9 mouse cellular contexts compared by ENCODE assay signal in the genomic region with DNA sequence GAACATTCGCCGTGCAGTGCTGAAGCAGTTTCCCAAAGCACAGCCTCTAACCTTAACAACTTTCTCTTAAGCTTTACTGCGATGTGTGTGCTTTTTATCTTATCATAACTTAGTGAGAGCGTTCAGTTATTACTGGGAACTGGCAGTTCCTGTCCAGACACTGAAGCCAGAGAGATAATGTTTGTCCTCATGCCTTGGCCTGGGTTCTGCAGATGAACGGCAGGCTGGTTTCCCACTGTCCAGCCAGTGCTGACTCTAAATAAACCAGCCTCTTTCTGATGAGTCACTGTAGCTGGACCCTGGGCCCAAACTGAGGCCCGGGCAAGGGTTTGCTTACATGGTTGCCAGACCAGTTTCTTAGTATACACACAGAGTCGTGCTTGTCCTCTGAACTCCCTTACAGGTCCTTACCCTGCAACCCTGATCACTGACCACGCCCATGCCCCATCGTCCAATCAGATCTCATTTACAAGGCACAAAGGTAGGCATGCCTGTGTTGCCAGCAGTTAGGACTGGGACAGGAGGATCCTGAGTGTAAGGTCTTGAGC. TPM values are rescaled to one million over a fixed set of nuclear protein-coding genes. Genes with fewer than 3 reads are reported as not detected.
DNase-seq lines count a peak whose midpoint lies in the region; ATAC-seq and TF ChIP-seq lines count a peak whose summit lies in the region.
"Had no signal": no experiment of that assay in that cellular context is flagged by ENCODE, and none has a peak within 500 bp of the region (broad histone marks: within the 10 kb centered on the region; RNA-seq: fewer than 3 reads in every experiment).

No protein-coding gene starts in this region.

- TF ChIP-seq POLR2A in kidney, adult 2 months (IDR thresholded peaks at IDR 0.05; ENCODE audit: low read depth, low read length), result no peak

- no peaks in the 10 kb centered on the region for H3K27me3 ChIP-seq in kidney, adult 2 months (replicated peaks; ENCODE audit: control insufficient read depth, insufficient read depth, low read length)
- H3K27me3 ChIP-seq in intestine, embryonic 15.5 days (replicated peaks), result no peaks in the 10 kb centered on the region
- H3K27me3 ChIP-seq in midbrain, embryonic 14.5 days (ENCODE audit: control insufficient read depth, insufficient read depth, low read length), result no peaks in the 10 kb centered on the region

- H3K36me3 ChIP-seq in kidney, adult 2 months (ENCODE audit: control insufficient read depth, insufficient read depth, low read length), result no peaks in the 10 kb centered on the region
- H3K36me3 ChIP-seq in intestine, embryonic 15.5 days, result no peaks in the 10 kb centered on the region
- no peaks in the 10 kb centered on the region for H3K36me3 ChIP-seq in midbrain, embryonic 14.5 days (ENCODE audit: control insufficient read depth, insufficient read depth, low read length)

- peak; percentile 73 for ATAC-seq in common myeloid progenitor, adult 5-6 weeks (replicated peaks; ENCODE audit: low read depth, poor library complexity, severe bottlenecking)
- ATAC-seq in intestine, embryonic 15.5 days, result peak; percentile 99
- no peak for ATAC-seq in midbrain, embryonic 14.5 days (ENCODE audit: low FRiP score, low TSS enrichment)

- no peak overlapping the region for H3K4me3 ChIP-seq in kidney, adult 2 months (ENCODE audit: insufficient read depth, low read depth, low read length)
- H3K4me3 ChIP-seq in intestine, embryonic 15.5 days (replicated peaks), result no peak overlapping the region
- no peak overlapping the region for H3K4me3 ChIP-seq in midbrain, embryonic 14.5 days (replicated peaks; ENCODE audit: low read depth, low read length)

- H3K9ac ChIP-seq in intestine, embryonic 15.5 days, result no peak overlapping the region
- H3K9ac ChIP-seq in midbrain, embryonic 14.5 days (replicated peaks; ENCODE audit: low read length), result no peak overlapping the region

- H3K4me1 ChIP-seq in kidney, adult 2 months (ENCODE audit: control insufficient read depth, insufficient read depth, low read length), result no peaks in the 10 kb centered on the region
- no peaks in the 10 kb centered on the region for H3K4me1 ChIP-seq in intestine, embryonic 15.5 days (replicated peaks)
- no peaks in the 10 kb centered on the region for H3K4me1 ChIP-seq in midbrain, embryonic 14.5 days (ENCODE audit: control insufficient read depth, insufficient read depth, low read length)

- no peak overlapping the region for H3K27ac ChIP-seq in kidney, adult 2 months (ENCODE audit: insufficient read depth, low read depth, low read length)
- no peak overlapping the region for H3K27ac ChIP-seq in intestine, embryonic 15.5 days
- H3K27ac ChIP-seq in midbrain, embryonic 14.5 days (replicated peaks; ENCODE audit: low read depth, low read length), result no peak overlapping the region

- H3K4me2 ChIP-seq in intestine, embryonic 15.5 days (replicated peaks), result peak overlapping the region; percentile 19
- H3K4me2 ChIP-seq in midbrain, embryonic 14.5 days (ENCODE audit: low read length), result no peak overlapping the region

- no peak for TF ChIP-seq CTCF in kidney, adult 2 months (conservative IDR thresholded peaks at IDR 0.05; ENCODE audit: insufficient read depth, insufficient read length, low read depth, low read length)

- no peaks in the 10 kb centered on the region for H3K9me3 ChIP-seq in intestine, embryonic 15.5 days
- no peaks in the 10 kb centered on the region for H3K9me3 ChIP-seq in midbrain, embryonic 14.5 days (ENCODE audit: control insufficient read depth, low read length)

- 74% methylated on average over 9 of the region's 9 CpGs for WGBS in kidney, adult 2 months
- WGBS in intestine, embryonic 15.5 days, result 50% methylated on average over 9 of the region's 9 CpGs
- 85% methylated on average over 9 of the region's 9 CpGs for WGBS in midbrain, embryonic 14.5 days

- peak; percentile 53 for DNase-seq in kidney, adult 2 months
- DNase-seq in kidney, postnatal 14 days, result no peak
- peak; percentile 72 to 74 for DNase-seq in spleen, postnatal 4 days (ENCODE audit: low spot score in 2 of 2)
- DNase-seq in midbrain, embryonic 14.5 days, result no peak
- DNase-seq in adrenal gland, adult 18-20 months (ENCODE audit: low spot score in 2 of 2), result no peak
- DNase-seq in layer of hippocampus, postnatal 25 days (ENCODE audit: extremely low spot score in 1 of 2, low spot score in 1 of 2), result no peak
- DNase-seq: left cerebral cortex, postnatal 4 days had no signal

RNA-seq across cellular contexts. Expression of gene Cdk19, which starts 11.3 kb away (rescaled TPM):
- polyA plus RNA-seq in kidney, adult 2 months (2012; rRNA removed), result 6.6 and 6.8 TPM in 2 replicates
- 60.0 and 65.2 TPM in 2 replicates for total RNA-seq in common myeloid progenitor, adult 5-6 weeks (2017)
- polyA plus RNA-seq in intestine, embryonic 15.5 days (2015; fragmentation: Nextera tagmentation; extraction: Ambion mirVana), result 5.9 and 6.3 TPM in 2 replicates
- polyA plus RNA-seq in midbrain, embryonic 14.5 days (2014; fragmentation: Nextera tagmentation; extraction: Ambion mirVana), result 9.4 and 13.1 TPM in 2 replicates
- 10 to 100 TPM in 1 of 2 experiments, 1 to 10 TPM in 1; 6.1 to 11.8 TPM for total RNA-seq in adrenal gland, adult 18-20 months (2021)
- 10 to 100 TPM; 30.3 to 31.5 TPM for total RNA-seq in layer of hippocampus, postnatal 25 days (2021)

RNA-seq across cellular contexts. Expression of gene Amd1, which starts 26.1 kb away (rescaled TPM):
- 12.8 and 18.4 TPM in 2 replicates for polyA plus RNA-seq in kidney, adult 2 months (2012; rRNA removed)
- 202 and 215 TPM in 2 replicates for total RNA-seq in common myeloid progenitor, adult 5-6 weeks (2017)
- 55.7 and 60.4 TPM in 2 replicates for polyA plus RNA-seq in intestine, embryonic 15.5 days (2015; fragmentation: Nextera tagmentation; extraction: Ambion mirVana)
- 37.4 and 46.0 TPM in 2 replicates for polyA plus RNA-seq in midbrain, embryonic 14.5 days (2014; fragmentation: Nextera tagmentation; extraction: Ambion mirVana)
- 10 to 100 TPM; 45.7 to 51.7 TPM for total RNA-seq in adrenal gland, adult 18-20 months (2021)
- 10 to 100 TPM; 67.2 to 80.9 TPM for total RNA-seq in layer of hippocampus, postnatal 25 days (2021)

Comparison
In these comparisons a context has a peak if more than half of its experiments do, and no peak if none do; other contexts are left out.
1. DNase-seq: peak in kidney, adult 2 months (single experiment) and spleen, postnatal 4 days (2 of 2); none in kidney, postnatal 14 days (single experiment), midbrain, embryonic 14.5 days (single experiment), adrenal gland, adult 18-20 months (0 of 2) and layer of hippocampus, postnatal 25 days (0 of 2).